Mouse (Mus musculus): ENCODE results near the gene Cadps2. TPM values are rescaled to one million over a fixed set of nuclear protein-coding genes. Genes with fewer than 3 reads are reported as not detected.

Gene Cadps2
- polyA plus RNA-seq, 1 experiment from 2014 or later: 6.1 TPM

- peaks cover 16% of the 10 kb centered on the region for H3K4me1 ChIP-seq
- ATAC-seq (replicated peaks): no peak
- no peaks in the 10 kb centered on the region for H3K9me3 ChIP-seq
- H3K27ac ChIP-seq (replicated peaks): no peak overlapping the region
- 73% methylated on average over 3 of the region's 3 CpGs for WGBS
- H3K36me3 ChIP-seq: no peaks in the 10 kb centered on the region
- no peak overlapping the region for H3K9ac ChIP-seq (replicated peaks)
- peaks cover 87% of the 10 kb centered on the region for H3K27me3 ChIP-seq
- no peak overlapping the region for H3K4me3 ChIP-seq
- H3K4me2 ChIP-seq (replicated peaks): no peak overlapping the region
Measured at GRCm38 (mm10) chr6:23257981-23258380, 581.2 kb downstream of the Cadps2 start.

GRCm38 (mm10) chr6:23255161-23255560 lies 584.1 kb downstream of the Cadps2 start:
- Histone ChIP-seq H3K9ac (replicated peaks) (no peak overlapping the region), H3K27ac (replicated peaks) (no peak overlapping the region), H3K4me2 (replicated peaks) (no peak overlapping the region), H3K4me3 (no peak overlapping the region), H3K36me3 (no peaks in the 10 kb centered on the region), H3K27me3 (peaks cover 82% of the 10 kb centered on the region), H3K9me3 (no peaks in the 10 kb centered on the region), H3K4me1 (peaks cover 10% of the 10 kb centered on the region)
- 40% methylated on average over 8 of the region's 8 CpGs for WGBS
- no peak for ATAC-seq (replicated peaks)

GRCm38 (mm10) chr6:23254644-23255043 lies 584.6 kb downstream of the Cadps2 start:
- Histone ChIP-seq H3K27me3 (peaks cover 82% of the 10 kb centered on the region), H3K36me3 (no peaks in the 10 kb centered on the region), H3K4me2 (replicated peaks) (no peak overlapping the region), H3K4me1 (peaks cover 10% of the 10 kb centered on the region), H3K4me3 (no peak overlapping the region), H3K27ac (replicated peaks) (no peak overlapping the region), H3K9me3 (no peaks in the 10 kb centered on the region), H3K9ac (replicated peaks) (no peak overlapping the region)
- ATAC-seq (replicated peaks): no peak
- WGBS: 36% methylated on average over 11 of the region's 11 CpGs

GRCm38 (mm10) chr6:23253353-23254311 lies 585.6 kb downstream of the Cadps2 start:
- H3K4me2 ChIP-seq (replicated peaks): 0 out of 2 replicates have a peak overlapping the region, but pooled peaks have one; percentile 2
- peak overlapping the region; percentile 6 for H3K4me3 ChIP-seq
- peaks cover 76% of the 10 kb centered on the region for H3K27me3 ChIP-seq
- H3K36me3 ChIP-seq: no peaks in the 10 kb centered on the region
- peaks cover 19% of the 10 kb centered on the region for H3K4me1 ChIP-seq
- 2% methylated on average over 43 of the region's 43 CpGs for WGBS
- peak; percentile 24; the same call in 1 of the 2 replicates for ATAC-seq (replicated peaks)
- no peaks in the 10 kb centered on the region for H3K9me3 ChIP-seq
- no peak overlapping the region for H3K27ac ChIP-seq (replicated peaks)
- H3K9ac ChIP-seq (replicated peaks): no peak overlapping the region

GRCm38 (mm10) chr6:23252196-23253135 lies 586.8 kb downstream of the Cadps2 start:
- H3K4me3 ChIP-seq: no peak overlapping the region
- ATAC-seq (replicated peaks): no peak

GRCm38 (mm10) chr6:23251431-23251830 lies 587.8 kb downstream of the Cadps2 start:
- no peak overlapping the region for H3K27ac ChIP-seq (replicated peaks)
- no peak overlapping the region for H3K4me3 ChIP-seq
- H3K9me3 ChIP-seq: no peaks in the 10 kb centered on the region
- H3K4me1 ChIP-seq: peaks cover 32% of the 10 kb centered on the region
- no peak overlapping the region for H3K4me2 ChIP-seq (replicated peaks)
- H3K36me3 ChIP-seq: no peaks in the 10 kb centered on the region
- no peak overlapping the region for H3K9ac ChIP-seq (replicated peaks)
- peaks cover 67% of the 10 kb centered on the region for H3K27me3 ChIP-seq
- 28% methylated on average over 3 of the region's 3 CpGs for WGBS
- no peak for ATAC-seq (replicated peaks)

More at GRCm38 (mm10) chr6:23252196-23253135, 586.8 kb downstream of the Cadps2 start:
- no peak overlapping the region for H3K9ac ChIP-seq (replicated peaks)
- WGBS: 10% methylated on average over 20 of the region's 20 CpGs
- no peak overlapping the region for H3K27ac ChIP-seq (replicated peaks)
- H3K9me3 ChIP-seq: no peaks in the 10 kb centered on the region
- no peak overlapping the region for H3K4me2 ChIP-seq (replicated peaks)
- peaks cover 73% of the 10 kb centered on the region for H3K27me3 ChIP-seq
- peaks cover 29% of the 10 kb centered on the region for H3K4me1 ChIP-seq
- no peaks in the 10 kb centered on the region for H3K36me3 ChIP-seq

GRCm38 (mm10) chr6:23250288-23250955 lies 588.8 kb downstream of the Cadps2 start:
- 0 out of 2 replicates have a peak overlapping the region, but pooled peaks have one; percentile 1 for H3K4me2 ChIP-seq (replicated peaks)
- ATAC-seq (replicated peaks): no peak
- no peak overlapping the region for H3K9ac ChIP-seq (replicated peaks)
- H3K9me3 ChIP-seq: no peaks in the 10 kb centered on the region
- 4% methylated on average over 22 of the region's 22 CpGs for WGBS
- H3K4me1 ChIP-seq: peaks cover 36% of the 10 kb centered on the region
- H3K4me3 ChIP-seq: peak overlapping the region; percentile 44
- H3K36me3 ChIP-seq: no peaks in the 10 kb centered on the region
- H3K27me3 ChIP-seq: peaks cover 62% of the 10 kb centered on the region
- no peak overlapping the region for H3K27ac ChIP-seq (replicated peaks)

GRCm38 (mm10) chr6:23249616-23250287 lies 589.5 kb downstream of the Cadps2 start:
- Histone ChIP-seq H3K9me3 (no peaks in the 10 kb centered on the region), H3K9ac (replicated peaks) (no peak overlapping the region; the same call in 1 of the 2 replicates), H3K4me2 (replicated peaks) (peak overlapping the region; percentile 69), H3K4me3 (peak overlapping the region; percentile 44), H3K27me3 (peaks cover 59% of the 10 kb centered on the region), H3K27ac (replicated peaks) (no peak overlapping the region), H3K36me3 (no peaks in the 10 kb centered on the region), H3K4me1 (peaks cover 37% of the 10 kb centered on the region)
- WGBS: 1% methylated on average over 29 of the region's 29 CpGs
- peak; percentile 60 for ATAC-seq (replicated peaks)

GRCm38 (mm10) chr6:23249053-23249401 lies 590.2 kb downstream of the Cadps2 start:
- H3K9me3 ChIP-seq: no peaks in the 10 kb centered on the region
- WGBS: under 1% methylated on average over 24 of the region's 24 CpGs
- peak overlapping the region; percentile 44 for H3K4me3 ChIP-seq
- H3K27me3 ChIP-seq: peaks cover 59% of the 10 kb centered on the region
- peak overlapping the region; percentile 69 for H3K4me2 ChIP-seq (replicated peaks)
- H3K36me3 ChIP-seq: no peaks in the 10 kb centered on the region
- no peak overlapping the region; the same call in 1 of the 2 replicates for H3K9ac ChIP-seq (replicated peaks)
- 0 out of 2 replicates have a peak, but pooled peaks have one; percentile 33 for ATAC-seq (replicated peaks)
- peaks cover 38% of the 10 kb centered on the region for H3K4me1 ChIP-seq
- 0 out of 2 replicates have a peak overlapping the region, but pooled peaks have one; percentile 3 for H3K27ac ChIP-seq (replicated peaks)

- no peaks in the 10 kb centered on the region for H3K36me3 ChIP-seq
- no peaks in the 10 kb centered on the region for H3K9me3 ChIP-seq
- H3K4me3 ChIP-seq: peak within 1 kb of the TSS; percentile 44
- H3K27me3 ChIP-seq: peaks cover 61% of the 10 kb centered on the region
- H3K4me2 ChIP-seq (replicated peaks): peak within 1 kb of the TSS; percentile 69
- H3K27ac ChIP-seq (replicated peaks): 0 out of 2 replicates have a peak within 1 kb of the TSS, but pooled peaks have one; percentile 3
- 2% methylated on average over 31 of the region's 31 CpGs for WGBS
- H3K4me1 ChIP-seq: peaks cover 35% of the 10 kb centered on the region
- H3K9ac ChIP-seq (replicated peaks): no peak within 1 kb of the TSS
- no peak for ATAC-seq (replicated peaks)
Measured at GRCm38 (mm10) chr6:23248313-23249052, 590.7 kb downstream of the Cadps2 start, which contains the start of gene Fezf1. Gene Fezf1 (minus strand): TSS chr6:23248362.
